Mouse (Mus musculus) heart, embryonic 11.5 days (tissue): ENCODE results near the gene Plxnb3. TPM values are rescaled to one million over a fixed set of nuclear protein-coding genes. Genes with fewer than 3 reads are reported as not detected.

ENCODE experiments used
- ATAC-seq: fragments of 200-750 bp; cut with Nextera tagmentation; replicated peaks from 2 replicates; pipeline ENCODE4 v1.8.0; 2017; ENCODE audit warnings: moderate library complexity; ENCODE audit not compliant: insufficient number of reproducible peaks, low FRiP score, low TSS enrichment
- H3K27ac ChIP-seq: fragments of 300-500 bp; sonication (generic); 2 replicates; pipeline ENCODE4 v1.5.1; 2014; ENCODE audit warnings: mild to moderate bottlenecking, low read depth, low read length
- H3K27me3 ChIP-seq: fragments of 300-500 bp; sonication (generic); 2 replicates; pipeline ENCODE4 v1.6.1; 2014; ENCODE audit warnings: mild to moderate bottlenecking, low read length, mixed read lengths; ENCODE audit not compliant: control insufficient read depth, insufficient read depth
- H3K36me3 ChIP-seq: fragments of 300-500 bp; sonication (generic); 2 replicates; pipeline ENCODE4 v1.6.1; 2014; ENCODE audit warnings: mild to moderate bottlenecking, low read length, moderate library complexity, mixed read lengths; ENCODE audit not compliant: control insufficient read depth, insufficient read depth
- H3K4me1 ChIP-seq: fragments of 300-500 bp; sonication (generic); 2 replicates; pipeline ENCODE4 v1.6.1; 2014; ENCODE audit warnings: low read length; ENCODE audit not compliant: control insufficient read depth, insufficient read depth
- H3K4me2 ChIP-seq: fragments of 300-500 bp; sonication (generic); 2 replicates; pipeline ENCODE4 v1.6.1; 2014; ENCODE audit warnings: mild to moderate bottlenecking, moderate library complexity
- H3K4me3 ChIP-seq: fragments of 300-500 bp; sonication (generic); 2 replicates; pipeline ENCODE4 v1.5.1; 2014; ENCODE audit warnings: low read depth, low read length
- H3K9ac ChIP-seq: fragments of 300-500 bp; sonication (generic); 2 replicates; pipeline ENCODE4 v1.6.1; 2014; ENCODE audit warnings: mild to moderate bottlenecking, low read depth, low read length, moderate library complexity
- H3K9me3 ChIP-seq: fragments of 300-500 bp; sonication (generic); replicated peaks from 2 replicates; pipeline ENCODE4 v1.6.1; 2016; ENCODE audit warnings: low read length; ENCODE audit not compliant: control insufficient read depth
- WGBS: fragments of 180-500 bp; shearing (Covaris S2); extraction: QIAGEN DNeasy Blood & Tissue Kit; methylation state at CpG from one replicate; pipeline ENCODE4 v1.1.7; 2014; ENCODE audit not compliant: insufficient replicate concordance; 5-methylcytosine and 5-hydroxymethylcytosine counted together
- polyA plus RNA-seq: library from polyadenylated mRNA; unstranded; fragments of >200 nt; fragmentation: Nextera tagmentation; extraction: Ambion mirVana; gene quantifications from 2 replicates; pipeline ENCODE4 v1.2.1, GENCODE M21; 2014

The Plxnb3 gene
- 0.16 and 0.27 TPM in 2 replicates for polyA plus RNA-seq

GRCm38 (mm10) chrX:73756334-73757140 is at the start of gene Plxnb3:
TSS of gene Plxnb3 (plus strand) at chrX:73757090.
- WGBS, result 62% methylated on average over 5 of the region's 5 CpGs
- Histone ChIP-seq H3K9ac (no peak within 1 kb of the TSS), H3K27me3 (0 out of 2 replicates have a peak, but pooled peaks cover 2% of the 10 kb centered on the region), H3K9me3 (no peaks in the 10 kb centered on the region), H3K4me3 (no peak within 1 kb of the TSS), H3K4me1 (no peaks in the 10 kb centered on the region), H3K4me2 (no peak within 1 kb of the TSS), H3K27ac (no peak within 1 kb of the TSS), H3K36me3 (no peaks in the 10 kb centered on the region)
- ATAC-seq, result no peak

GRCm38 (mm10) chrX:73715476-73716108 is 41.3 kb upstream of the Plxnb3 start:
- ATAC-seq, result peak; percentile 43
- peak overlapping the region; percentile 73 for H3K9ac ChIP-seq
- H3K9me3 ChIP-seq, result no peaks in the 10 kb centered on the region
- H3K4me2 ChIP-seq, result peak overlapping the region; percentile 73
- H3K36me3 ChIP-seq, result no peaks in the 10 kb centered on the region
- H3K27me3 ChIP-seq, result no peaks in the 10 kb centered on the region; the same call in 1 of the 2 replicates
- peak overlapping the region; percentile 56 for H3K4me3 ChIP-seq
- WGBS, result 25% methylated on average over 20 of the region's 21 CpGs
- peak overlapping the region; percentile 73; the same call in 1 of the 2 replicates for H3K27ac ChIP-seq
- H3K4me1 ChIP-seq, result peaks cover 8% of the 10 kb centered on the region; the same call in 1 of the 2 replicates

- peak; percentile 90 for ATAC-seq
- H3K4me1 ChIP-seq, result peaks cover 8% of the 10 kb centered on the region; the same call in 1 of the 2 replicates
- 16% methylated on average over 41 of the region's 45 CpGs for WGBS
- H3K27me3 ChIP-seq, result no peaks in the 10 kb centered on the region; the same call in 1 of the 2 replicates
- H3K4me2 ChIP-seq, result peak within 1 kb of the TSS; percentile 73
- H3K9me3 ChIP-seq, result no peaks in the 10 kb centered on the region
- H3K36me3 ChIP-seq, result no peaks in the 10 kb centered on the region
- peak within 1 kb of the TSS; percentile 73 for H3K9ac ChIP-seq
- peak within 1 kb of the TSS; percentile 73 for H3K27ac ChIP-seq
- peak within 1 kb of the TSS; percentile 56 for H3K4me3 ChIP-seq
These were observed 40.7 kb upstream of the Plxnb3 start, which contains the start of the genes Bcap31 and Abcd1 for GRCm38 (mm10) chrX:73716109-73716661. TSS of gene Bcap31 (minus strand) at chrX:73716175. TSS of gene Abcd1 (plus strand) at chrX:73716597.

- Histone ChIP-seq H3K27me3 (no peaks in the 10 kb centered on the region; the same call in 1 of the 2 replicates), H3K4me2 (peak overlapping the region; percentile 73), H3K36me3 (no peaks in the 10 kb centered on the region), H3K4me1 (peaks cover 8% of the 10 kb centered on the region; the same call in 1 of the 2 replicates), H3K9ac (peak overlapping the region; percentile 61; the same call in 1 of the 2 replicates), H3K9me3 (no peaks in the 10 kb centered on the region), H3K27ac (peak overlapping the region; percentile 73), H3K4me3 (peak overlapping the region; percentile 56)
- peak; percentile 12; the same call in 1 of the 2 replicates for ATAC-seq
- WGBS, result 30% methylated on average over 29 of the region's 30 CpGs
These were observed 40.0 kb upstream of the Plxnb3 start for GRCm38 (mm10) chrX:73716709-73717545.

- peak overlapping the region; percentile 56 for H3K4me3 ChIP-seq
- no peaks in the 10 kb centered on the region for H3K9me3 ChIP-seq
- H3K4me2 ChIP-seq, result peak overlapping the region; percentile 73
- no peaks in the 10 kb centered on the region; the same call in 1 of the 2 replicates for H3K27me3 ChIP-seq
- no peak overlapping the region for H3K9ac ChIP-seq
- H3K36me3 ChIP-seq, result no peaks in the 10 kb centered on the region
- peaks cover 8% of the 10 kb centered on the region; the same call in 1 of the 2 replicates for H3K4me1 ChIP-seq
- WGBS, result 66% methylated on average over 11 of the region's 11 CpGs
- no peak for ATAC-seq
- H3K27ac ChIP-seq, result no peak overlapping the region
These were observed 39.2 kb upstream of the Plxnb3 start for GRCm38 (mm10) chrX:73717667-73718066.

DNA sequence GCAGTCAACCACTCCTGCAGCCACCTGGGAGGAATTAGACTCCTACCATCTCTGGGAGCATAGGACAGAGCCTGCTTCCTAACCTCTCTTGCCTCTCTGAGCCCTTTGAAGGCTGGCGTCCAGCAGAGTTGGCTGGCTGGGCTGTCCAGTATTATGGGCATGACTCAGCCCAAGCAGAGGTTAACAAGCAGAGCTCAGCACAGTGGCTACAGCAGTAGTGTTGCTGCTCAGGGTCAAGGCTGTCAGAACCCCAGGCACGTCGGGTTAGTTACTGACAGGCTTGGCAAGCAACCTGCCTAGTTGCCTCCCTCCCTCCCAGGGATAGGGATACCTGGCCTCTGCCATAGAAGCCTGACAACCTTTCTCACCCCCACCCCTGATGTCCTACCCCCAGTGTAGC is 38.6 kb upstream of the Plxnb3 start:
- H3K4me3 ChIP-seq, result no peak overlapping the region
- no peaks in the 10 kb centered on the region for H3K36me3 ChIP-seq
- no peak overlapping the region for H3K27ac ChIP-seq
- 48% methylated on average over 3 of the region's 3 CpGs for WGBS
- 0 out of 2 replicates have a peak overlapping the region, but pooled peaks have one; percentile 10 for H3K9ac ChIP-seq
- H3K4me1 ChIP-seq, result peaks cover 8% of the 10 kb centered on the region; the same call in 1 of the 2 replicates
- H3K27me3 ChIP-seq, result no peaks in the 10 kb centered on the region; the same call in 1 of the 2 replicates
- ATAC-seq, result no peak
- H3K4me2 ChIP-seq, result 0 out of 2 replicates have a peak overlapping the region, but pooled peaks have one; percentile 16
- no peaks in the 10 kb centered on the region for H3K9me3 ChIP-seq

GRCm38 (mm10) chrX:73718686-73719362 is 38.1 kb upstream of the Plxnb3 start:
- Histone ChIP-seq H3K9ac (0 out of 2 replicates have a peak overlapping the region, but pooled peaks have one; percentile 10), H3K27ac (0 out of 2 replicates have a peak overlapping the region, but pooled peaks have one; percentile 29), H3K9me3 (no peaks in the 10 kb centered on the region), H3K27me3 (no peaks in the 10 kb centered on the region; the same call in 1 of the 2 replicates), H3K4me1 (peaks cover 8% of the 10 kb centered on the region; the same call in 1 of the 2 replicates), H3K36me3 (no peaks in the 10 kb centered on the region), H3K4me2 (peak overlapping the region; percentile 16), H3K4me3 (no peak overlapping the region)
- ATAC-seq, result no peak
- 46% methylated on average over 5 of the region's 5 CpGs for WGBS
